In the genomic region with DNA sequence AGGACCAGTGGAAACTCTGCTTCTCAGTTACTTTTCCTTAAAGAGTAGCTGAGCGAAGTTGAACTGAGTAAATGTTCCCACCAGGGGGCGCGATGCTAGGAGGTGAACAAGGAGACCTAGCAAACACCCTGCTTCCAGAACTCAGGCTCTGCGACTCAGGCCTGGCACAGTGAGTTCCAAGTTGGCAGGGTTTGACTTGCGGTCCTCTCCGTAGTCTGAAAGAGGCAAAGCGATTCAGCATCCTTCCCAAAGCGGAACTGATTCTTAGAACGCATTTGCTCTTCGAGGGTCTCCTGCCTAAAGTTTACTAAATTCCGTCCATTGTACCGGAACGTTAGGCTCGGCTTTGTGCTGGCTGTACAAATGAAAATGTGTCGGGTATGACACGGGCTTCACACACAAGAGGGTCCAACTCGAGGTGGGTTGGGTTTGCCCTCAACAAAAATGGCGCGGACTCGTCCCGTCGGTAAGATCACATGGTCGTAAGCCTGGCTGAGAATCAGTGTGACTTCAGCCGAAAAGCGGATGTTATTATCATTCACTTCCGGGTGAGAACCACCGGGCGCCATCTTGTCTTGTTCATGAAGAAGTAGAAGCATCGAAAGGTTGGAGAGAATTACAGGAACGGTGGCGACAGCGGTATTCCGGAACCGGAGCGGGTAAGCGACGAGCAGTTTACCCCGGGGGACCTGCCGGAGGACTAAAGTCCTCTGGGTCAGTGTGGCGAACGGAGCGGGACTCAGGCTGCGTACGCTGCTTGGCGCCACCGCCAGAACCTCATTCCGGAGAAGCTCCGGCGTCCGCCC, we compare ENCODE assay signal across 8 mouse cellular contexts. TPM values are rescaled to one million over a fixed set of nuclear protein-coding genes. Genes with fewer than 3 reads are reported as not detected.
DNase-seq lines count a peak whose midpoint lies in the region; ATAC-seq and TF ChIP-seq lines count a peak whose summit lies in the region.

A gene (plus strand): TSS at position 103 of the 806 bp plus-strand sequence.

- peak; percentile 96 for TF ChIP-seq CTCF in liver, embryonic 14.5 days (IDR thresholded peaks at IDR 0.05; ENCODE audit: low read depth)
- TF ChIP-seq CTCF in stomach, postnatal 0 days (IDR thresholded peaks at IDR 0.05; ENCODE audit: low read depth): peak; percentile 95

- H3K4me3 ChIP-seq in forebrain, embryonic 10.5 days: peak within 1 kb of the TSS; percentile 91
- peak within 1 kb of the TSS; percentile 90 for H3K4me3 ChIP-seq in heart, embryonic 15.5 days
- H3K4me3 ChIP-seq in liver, embryonic 14.5 days (ENCODE audit: insufficient read depth in 1 of 2, low read depth in 2 of 2, low read length in 2 of 2): peak within 1 kb of the TSS; percentile 92 to 94
- H3K4me3 ChIP-seq in neural tube, embryonic 11.5 days (ENCODE audit: low read depth, low read length): peak within 1 kb of the TSS; percentile 82
- peak within 1 kb of the TSS; percentile 99 for H3K4me3 ChIP-seq in stomach, postnatal 0 days (ENCODE audit: low read depth, low read length)

- H3K4me1 ChIP-seq in forebrain, embryonic 10.5 days: peaks cover 15% of the 10 kb centered on the region
- peaks cover 12% of the 10 kb centered on the region for H3K4me1 ChIP-seq in heart, embryonic 15.5 days (replicated peaks)
- peaks cover 5 to 6% of the 10 kb centered on the region in 2 experiments; a peak in 3 of 4 replicates for H3K4me1 ChIP-seq in liver, embryonic 14.5 days (replicated peaks; ENCODE audit: control insufficient read depth in 2 of 2, insufficient read depth in 2 of 2, low read length in 1 of 2)
- no peaks in the 10 kb centered on the region; the same call in 1 of the 2 replicates for H3K4me1 ChIP-seq in neural tube, embryonic 11.5 days (ENCODE audit: control insufficient read depth, insufficient read depth, low read length)
- H3K4me1 ChIP-seq in stomach, postnatal 0 days (replicated peaks; ENCODE audit: control insufficient read depth, insufficient read depth): no peaks in the 10 kb centered on the region

- peak; percentile 22; the same call in 1 of the 2 replicates for TF ChIP-seq EP300 in liver, embryonic 14.5 days (IDR thresholded peaks at IDR 0.05; ENCODE audit: low read depth)
- TF ChIP-seq EP300 in stomach, postnatal 0 days (optimal IDR thresholded peaks at IDR 0.05): peak; percentile 88

- H3K27ac ChIP-seq in forebrain, embryonic 10.5 days: peak within 1 kb of the TSS; percentile 99
- peak within 1 kb of the TSS; percentile 98 for H3K27ac ChIP-seq in heart, embryonic 15.5 days
- H3K27ac ChIP-seq in liver, embryonic 14.5 days: peak within 1 kb of the TSS; percentile 88
- peak within 1 kb of the TSS; percentile 92 for H3K27ac ChIP-seq in neural tube, embryonic 11.5 days (ENCODE audit: low read depth, low read length)
- H3K27ac ChIP-seq in stomach, postnatal 0 days (replicated peaks): peak within 1 kb of the TSS; percentile 99

- peak within 1 kb of the TSS; percentile 94 for H3K9ac ChIP-seq in heart, embryonic 15.5 days
- H3K9ac ChIP-seq in liver, embryonic 14.5 days (replicated peaks): peak within 1 kb of the TSS; percentile 96
- H3K9ac ChIP-seq in neural tube, embryonic 11.5 days (ENCODE audit: low read length): peak within 1 kb of the TSS; percentile 91
- H3K9ac ChIP-seq in stomach, postnatal 0 days (ENCODE audit: low read length): peak within 1 kb of the TSS; percentile 93

- peak; percentile 89 to 91 for DNase-seq in CD8-positive naive resting alpha-beta T cell, adult 2 months (ENCODE audit: low read depth in 2 of 2, low spot score in 2 of 2)
- DNase-seq in c-Kit-positive CD71-negative TER-119-negative erythroid progenitor cells, embryonic 14.5 days (ENCODE audit: low read depth): peak; percentile 93
- DNase-seq in forebrain, embryonic 10.5 days (ENCODE audit: extremely low spot score, low spot score): peak; percentile 94
- DNase-seq in kidney, postnatal 25 days: peak; percentile 96 to 97
- peak; percentile 95 to 96 (median 96) for DNase-seq in liver, embryonic 14.5 days (ENCODE audit: low read depth in 3 of 3, low spot score in 3 of 3)
- peak; percentile 92 for DNase-seq in neural tube, embryonic 11.5 days (ENCODE audit: low spot score)
- peak; percentile 93 for DNase-seq in stomach, postnatal 0 days (ENCODE audit: low spot score)

- no peaks in the 10 kb centered on the region for H3K27me3 ChIP-seq in forebrain, embryonic 10.5 days (ENCODE audit: poor library complexity, severe bottlenecking)
- H3K27me3 ChIP-seq in heart, embryonic 15.5 days: no peaks in the 10 kb centered on the region
- no peaks in the 10 kb centered on the region for H3K27me3 ChIP-seq in liver, embryonic 14.5 days (ENCODE audit: control insufficient read depth, insufficient read depth, low read length)
- no peaks in the 10 kb centered on the region for H3K27me3 ChIP-seq in neural tube, embryonic 11.5 days (ENCODE audit: control insufficient read depth, insufficient read depth, low read length)
- no peaks in the 10 kb centered on the region for H3K27me3 ChIP-seq in stomach, postnatal 0 days (ENCODE audit: control insufficient read depth, insufficient read depth, low read length)

- H3K4me2 ChIP-seq in heart, embryonic 15.5 days: peak within 1 kb of the TSS; percentile 67
- H3K4me2 ChIP-seq in liver, embryonic 14.5 days (ENCODE audit: low read depth): peak within 1 kb of the TSS; percentile 78
- H3K4me2 ChIP-seq in neural tube, embryonic 11.5 days (ENCODE audit: low read depth): peak within 1 kb of the TSS; percentile 49
- H3K4me2 ChIP-seq in stomach, postnatal 0 days (replicated peaks; ENCODE audit: low read depth): peak within 1 kb of the TSS; percentile 55

- H3K36me3 ChIP-seq in forebrain, embryonic 10.5 days (replicated peaks): peaks cover 13% of the 10 kb centered on the region; the same call in 1 of the 2 replicates
- no peaks in the 10 kb centered on the region; the same call in 1 of the 2 replicates for H3K36me3 ChIP-seq in heart, embryonic 15.5 days
- H3K36me3 ChIP-seq in liver, embryonic 14.5 days (replicated peaks; ENCODE audit: control insufficient read depth, insufficient read depth, low read depth): no peaks in the 10 kb centered on the region
- no peaks in the 10 kb centered on the region for H3K36me3 ChIP-seq in neural tube, embryonic 11.5 days (ENCODE audit: control insufficient read depth, insufficient read depth, low read length)
- no peaks in the 10 kb centered on the region for H3K36me3 ChIP-seq in stomach, postnatal 0 days (ENCODE audit: control insufficient read depth, insufficient read depth, low read length)

- peak; percentile 98 for ATAC-seq in heart, embryonic 15.5 days (replicated peaks; ENCODE audit: insufficient number of reproducible peaks, insufficient read depth, low FRiP score, low read depth)
- ATAC-seq in liver, embryonic 14.5 days (ENCODE audit: insufficient read depth): peak; percentile 98
- peak; percentile 97 for ATAC-seq in neural tube, embryonic 11.5 days (ENCODE audit: insufficient read depth, low FRiP score, low TSS enrichment)
- peak; percentile 98 for ATAC-seq in stomach, postnatal 0 days (ENCODE audit: low FRiP score, low TSS enrichment)

- H3K9me3 ChIP-seq in forebrain, embryonic 10.5 days: no peaks in the 10 kb centered on the region
- no peaks in the 10 kb centered on the region for H3K9me3 ChIP-seq in heart, embryonic 15.5 days (replicated peaks)
- H3K9me3 ChIP-seq in liver, embryonic 14.5 days (ENCODE audit: control insufficient read depth, low read length): no peaks in the 10 kb centered on the region
- H3K9me3 ChIP-seq in neural tube, embryonic 11.5 days (ENCODE audit: control insufficient read depth, low read length): no peaks in the 10 kb centered on the region
- H3K9me3 ChIP-seq in stomach, postnatal 0 days (ENCODE audit: control insufficient read depth, low read length): no peaks in the 10 kb centered on the region

- under 1% methylated on average over 50 of the region's 50 CpGs for WGBS in forebrain, embryonic 10.5 days
- WGBS in heart, embryonic 15.5 days: under 1% methylated on average over 50 of the region's 50 CpGs
- WGBS in liver, embryonic 14.5 days (ENCODE audit: insufficient replicate concordance): under 1% methylated on average over 50 of the region's 50 CpGs
- WGBS in neural tube, embryonic 11.5 days: under 1% methylated on average over 50 of the region's 50 CpGs
- under 1% methylated on average over 50 of the region's 50 CpGs for WGBS in stomach, postnatal 0 days

RNA-seq across cellular contexts. Expression of the gene that starts here (rescaled TPM):
- polyA plus RNA-seq in forebrain, embryonic 10.5 days (2016; fragmentation: Nextera tagmentation; extraction: Ambion mirVana): 143 and 163 TPM in 2 replicates
- 79.5 and 85.2 TPM in 2 replicates for polyA plus RNA-seq in heart, embryonic 15.5 days (2015; fragmentation: Nextera tagmentation; extraction: Ambion mirVana)
- polyA plus RNA-seq in liver, embryonic 14.5 days (2012; rRNA removed): 44.2 and 50.6 TPM in 2 replicates
- polyA plus RNA-seq in liver, embryonic 14.5 days (2014; fragmentation: Nextera tagmentation; extraction: Ambion mirVana): 29.0 and 34.5 TPM in 2 replicates
- 157 and 163 TPM in 2 replicates for polyA plus RNA-seq in neural tube, embryonic 11.5 days (2014; fragmentation: Nextera tagmentation; extraction: Ambion mirVana)
- polyA plus RNA-seq in stomach, postnatal 0 days (2015; fragmentation: Nextera tagmentation; extraction: Ambion mirVana): 41.3 and 41.4 TPM in 2 replicates

Comparison
In these comparisons a context has a peak if more than half of its experiments do, and no peak if none do; other contexts are left out.
1. Peak in every context shown above with its lines: DNase-seq, ATAC-seq, H3K4me3 ChIP-seq and H3K27ac ChIP-seq.